In genomic region chr2:92375099-92375623, GRCm38 (mm10) we compare ENCODE assay signal across 8 mouse cellular contexts. TPM values are rescaled to one million over a fixed set of nuclear protein-coding genes. Genes with fewer than 3 reads are reported as not detected.
DNase-seq lines count a peak whose midpoint lies in the region; ATAC-seq and TF ChIP-seq lines count a peak whose summit lies in the region.

No protein-coding gene starts in this region.

- H3K4me2 ChIP-seq in hindbrain, embryonic 13.5 days, result peak overlapping the region; percentile 91

- no peaks in the 10 kb centered on the region for H3K9me3 ChIP-seq in hindbrain, embryonic 13.5 days

- ATAC-seq in Patski, result peak; percentile 97
- ATAC-seq in hindbrain, embryonic 13.5 days (ENCODE audit: low FRiP score), result peak; percentile 96

- H3K4me1 ChIP-seq in hindbrain, embryonic 13.5 days (replicated peaks), result peaks cover 54% of the 10 kb centered on the region

- WGBS in hindbrain, embryonic 13.5 days, result under 1% methylated on average over 29 of the region's 29 CpGs

- POLR2A ChIA-PET in Patski (lab: Charles Lee), result interaction anchor here (0.8 to 1.9 kb wide), 3 partner anchors 13 to 193 kb away, joined by 3 to 5 read pairs (median 4); partner anchors contain the start of gene Cry2

- peak overlapping the region; percentile 73 for H3K4me3 ChIP-seq in hindbrain, embryonic 13.5 days

- in situ Hi-C loops in Patski (cut with MboI; ENCODE audit: low pct_unique_long_range_greater_than_20kb), result loop anchor here (5.0 kb wide), 1 partner anchor 57 kb away; the partner anchor contains the start of gene Cry2

- H3K36me3 ChIP-seq in hindbrain, embryonic 13.5 days, result peaks cover 31% of the 10 kb centered on the region

- DNase-seq in Patski (ENCODE audit: low read depth, low spot score), result peak; percentile 89
- peak; percentile 92 to 93 for DNase-seq in cerebellum, postnatal 14 days
- DNase-seq in frontal cortex, postnatal 14 days (ENCODE audit: low spot score in 2 of 2), result peak; percentile 91 to 97
- peak; percentile 81 to 88 for DNase-seq in layer of hippocampus, postnatal 25 days (ENCODE audit: extremely low spot score in 1 of 2, low spot score in 1 of 2)
- DNase-seq in lung, postnatal 25 days (ENCODE audit: low spot score), result peak; percentile 99
- peak; percentile 94 for DNase-seq in retina, embryonic 14.5 days (ENCODE audit: low spot score)
- peak; percentile 92 for DNase-seq in thymus, postnatal 4 days

- H3K27ac ChIP-seq in hindbrain, embryonic 13.5 days, result peak overlapping the region; percentile 87

- no peaks in the 10 kb centered on the region for H3K27me3 ChIP-seq in Patski
- H3K27me3 ChIP-seq in hindbrain, embryonic 13.5 days, result peaks cover 23% of the 10 kb centered on the region

- CTCF ChIA-PET in Patski (lab: Charles Lee), result interaction anchor here (1.0 to 1.3 kb wide), 3 partner anchors 16 to 58 kb away, joined by 3 to 4 read pairs (median 4); partner anchors contain the start of gene Cry2

- H3K9ac ChIP-seq in hindbrain, embryonic 13.5 days, result peak overlapping the region; percentile 84

- no peak for TF ChIP-seq CTCF in Patski (IDR thresholded peaks at IDR 0.05)

RNA-seq across cellular contexts. Expression of gene Large2, which starts 0.5 kb away (rescaled TPM):
- 0.55 TPM for polyA plus RNA-seq in Patski (2021)
- polyA plus RNA-seq in hindbrain, embryonic 13.5 days (2015; fragmentation: Nextera tagmentation; extraction: Ambion mirVana), result 1.6 and 2.4 TPM in 2 replicates
- total RNA-seq in layer of hippocampus, postnatal 25 days (2021), result under 1 TPM; 0.34 to 0.96 TPM

RNA-seq across cellular contexts. Expression of gene Pex16, which starts 0.7 kb away (rescaled TPM):
- polyA plus RNA-seq in Patski (2021), result 21.4 TPM
- polyA plus RNA-seq in hindbrain, embryonic 13.5 days (2015; fragmentation: Nextera tagmentation; extraction: Ambion mirVana), result 35.7 and 35.8 TPM in 2 replicates
- 10 to 100 TPM; 31.7 to 35.5 TPM for total RNA-seq in layer of hippocampus, postnatal 25 days (2021)

RNA-seq across cellular contexts. Expression of gene 1700029I15Rik, which starts 7.2 kb away (rescaled TPM):
- 2.8 TPM for polyA plus RNA-seq in Patski (2021)
- 6.3 and 6.9 TPM in 2 replicates for polyA plus RNA-seq in hindbrain, embryonic 13.5 days (2015; fragmentation: Nextera tagmentation; extraction: Ambion mirVana)
- 1 to 10 TPM; 3.6 to 4.7 TPM for total RNA-seq in layer of hippocampus, postnatal 25 days (2021)

RNA-seq across cellular contexts. Expression of gene Mapk8ip1, which starts 25.9 kb away (rescaled TPM):
- 48.1 TPM for polyA plus RNA-seq in Patski (2021)
- 111 and 112 TPM in 2 replicates for polyA plus RNA-seq in hindbrain, embryonic 13.5 days (2015; fragmentation: Nextera tagmentation; extraction: Ambion mirVana)
- total RNA-seq in layer of hippocampus, postnatal 25 days (2021), result 100 to 1,000 TPM; 339 to 369 TPM

RNA-seq across cellular contexts. Expression of gene Cry2, which starts 58.7 kb away (rescaled TPM):
- 16.7 TPM for polyA plus RNA-seq in Patski (2021)
- polyA plus RNA-seq in hindbrain, embryonic 13.5 days (2015; fragmentation: Nextera tagmentation; extraction: Ambion mirVana), result 36.8 and 38.5 TPM in 2 replicates
- 100 to 1,000 TPM in 1 of 2 experiments, 10 to 100 TPM in 1; 85.6 to 106 TPM for total RNA-seq in layer of hippocampus, postnatal 25 days (2021)

Comparison
In these comparisons a context has a peak if more than half of its experiments do, and no peak if none do; other contexts are left out.
1. Peak in every context shown above with its lines: DNase-seq, ATAC-seq, H3K4me3 ChIP-seq and H3K27ac ChIP-seq.